Mouse (Mus musculus) CD4-positive naive resting alpha-beta T cell, adult 76 days (primary cell): ENCODE results near the gene Fam20b. TPM values are rescaled to one million over a fixed set of nuclear protein-coding genes. Genes with fewer than 3 reads are reported as not detected.

Experiments used
- total RNA-seq: library from RNA; stranded (reverse); gene quantifications from one replicate; pipeline ENCODE4 v1.2.4, GENCODE M21; 2023

Gene Fam20b
- 16.5 TPM for total RNA-seq

DNA sequence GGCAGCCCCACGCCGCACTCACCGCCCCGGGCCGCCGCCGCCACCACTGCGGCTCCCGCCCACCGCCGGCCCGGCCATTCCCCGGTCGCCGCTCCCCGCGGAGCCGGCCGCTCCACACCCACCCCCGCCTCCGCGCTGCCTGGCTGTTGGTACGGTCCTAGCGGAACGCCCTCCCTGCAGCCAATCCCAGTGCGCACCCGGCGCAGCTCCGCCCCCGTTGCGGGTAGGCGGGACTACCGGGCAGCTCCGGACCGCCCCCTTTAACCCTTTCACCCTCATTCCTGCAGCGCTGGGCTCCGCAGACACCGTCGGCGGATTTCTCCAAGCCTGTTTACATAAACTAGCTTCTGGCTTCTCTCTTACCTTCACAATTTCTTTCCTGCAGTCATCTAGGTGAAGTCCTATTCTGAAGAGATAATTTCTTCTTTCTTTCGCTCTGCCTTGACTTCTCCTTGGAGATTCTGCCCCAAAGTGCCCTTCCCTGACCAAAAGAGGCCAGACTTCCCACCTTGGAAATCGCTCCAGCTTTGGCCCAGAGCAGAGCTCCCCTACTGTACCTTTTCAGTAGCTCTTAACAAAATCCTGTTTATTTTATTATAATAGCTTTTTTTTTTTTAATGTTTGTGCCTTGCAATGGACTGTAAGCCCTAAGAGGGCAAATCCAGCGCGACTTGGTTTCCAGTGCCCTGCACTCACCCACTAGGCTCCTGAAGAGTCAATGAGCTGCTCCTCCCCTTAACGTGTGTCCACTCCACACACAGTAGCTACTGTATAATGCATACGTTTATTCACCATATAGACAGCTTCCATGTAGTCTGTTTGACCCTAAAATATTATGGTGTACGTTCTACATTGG, at the start of gene Fam20b:
Gene Fam20b, minus strand, starts transcription at position 137 of the 856 bp plus-strand sequence.

DNA sequence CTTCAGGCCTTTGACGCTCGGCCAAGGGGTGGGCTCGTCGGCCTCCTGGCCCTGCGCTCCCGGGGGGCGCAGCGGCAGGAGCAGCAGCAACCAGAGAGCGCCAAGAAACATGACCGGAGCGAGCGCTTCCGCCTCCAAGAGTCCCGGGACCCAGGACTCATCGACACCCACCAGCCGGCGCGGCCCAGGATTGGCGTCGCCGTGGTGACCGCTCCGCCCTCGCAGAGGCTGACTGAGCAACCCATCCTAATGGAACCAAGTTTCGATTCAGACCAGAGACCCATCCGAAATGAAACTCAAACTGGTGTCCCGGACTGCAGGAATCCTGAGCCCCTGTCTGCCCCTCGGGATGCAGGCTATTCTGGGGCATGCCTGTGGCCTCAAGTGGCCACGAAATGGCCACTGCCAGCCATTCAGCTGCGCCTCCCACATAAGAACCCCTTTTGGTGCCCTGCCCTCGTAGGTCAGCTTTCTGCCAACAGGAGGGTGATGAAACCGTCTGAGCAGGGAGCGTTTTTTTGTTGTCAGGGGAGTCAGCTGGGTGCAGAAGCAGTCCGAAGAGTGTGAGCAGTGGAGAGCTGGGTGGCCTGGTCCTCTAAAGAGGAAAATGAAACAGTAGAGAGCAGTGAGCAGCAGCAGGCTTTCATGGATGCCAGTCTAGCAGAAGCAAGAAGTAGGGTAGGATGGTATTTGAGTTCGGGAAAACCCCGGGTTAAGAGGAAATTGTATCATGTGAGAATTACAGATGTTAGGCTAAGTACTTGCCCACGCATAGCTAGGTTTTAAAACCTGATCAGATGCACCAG, 44.5 kb downstream of the Fam20b start, which contains the start of gene Tor3a:
Gene Tor3a, minus strand, starts transcription at position 162 of the 806 bp plus-strand sequence.

Other genes starting within 250 kb of the Fam20b start
- 31.6 TPM for gene Soat1, start 244.8 kb downstream of the Fam20b start, total RNA-seq
- 22.2 TPM for gene Gm10031, start 195.1 kb downstream of the Fam20b start, total RNA-seq
- gene Abl2, start 160.3 kb downstream of the Fam20b start, total RNA-seq, result 76.1 TPM
- 10.1 TPM for gene Tor3a, start 44.7 kb downstream of the Fam20b start, total RNA-seq
- not detected for gene Angptl1, start 119.5 kb upstream of the Fam20b start, total RNA-seq
- gene Ralgps2, start 220.5 kb upstream of the Fam20b start, total RNA-seq, result 149 TPM